Mouse (Mus musculus): ENCODE results near the gene Cdc27. TPM values are rescaled to one million over a fixed set of nuclear protein-coding genes. Genes with fewer than 3 reads are reported as not detected.

Cdc27 gene
- polyA plus RNA-seq, 1 experiment = 29.5 TPM

DNA sequence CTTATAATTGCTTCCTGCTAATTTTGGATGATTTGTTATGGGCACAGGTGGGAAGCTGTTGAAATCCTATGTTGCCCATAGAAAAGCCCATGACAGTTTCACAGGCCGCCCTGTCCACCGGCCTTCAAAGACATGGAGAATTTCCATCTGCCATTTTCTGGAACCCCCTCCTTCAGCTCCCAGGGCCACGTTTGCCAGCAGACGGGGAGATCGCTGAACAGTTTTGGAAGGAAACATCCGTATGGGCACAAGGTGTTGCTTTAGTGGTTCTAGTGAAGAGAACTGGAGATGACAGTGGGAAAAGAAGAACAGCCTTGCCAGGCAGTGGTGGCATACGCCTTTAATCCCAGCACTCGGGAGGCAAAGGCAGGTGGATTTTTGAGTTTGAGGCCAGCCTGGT lies 68.4 kb downstream of the Cdc27 start:
- no peaks in the 10 kb centered on the region for H3K27me3 ChIP-seq (ENCODE audit: control insufficient read depth, insufficient read depth, low read length)
- no peaks in the 10 kb centered on the region for H3K36me3 ChIP-seq (ENCODE audit: control insufficient read depth, insufficient read depth, low read length)
- no peak overlapping the region for H3K27ac ChIP-seq (ENCODE audit: control insufficient read depth, insufficient read depth, low read depth, low read length)
- no peak for TF ChIP-seq CTCF (IDR thresholded peaks at IDR 0.05; ENCODE audit: control insufficient read depth, insufficient read depth, insufficient replicate concordance, low read depth, low read length)
- no peak for TF ChIP-seq POLR2A (IDR thresholded peaks at IDR 0.05; ENCODE audit: control insufficient read depth, low read depth, low read length)
- H3K4me3 ChIP-seq (ENCODE audit: control insufficient read depth, low read depth, low read length) = no peak overlapping the region
- H3K4me1 ChIP-seq (ENCODE audit: control insufficient read depth, insufficient read depth, low read length) = no peaks in the 10 kb centered on the region

DNA sequence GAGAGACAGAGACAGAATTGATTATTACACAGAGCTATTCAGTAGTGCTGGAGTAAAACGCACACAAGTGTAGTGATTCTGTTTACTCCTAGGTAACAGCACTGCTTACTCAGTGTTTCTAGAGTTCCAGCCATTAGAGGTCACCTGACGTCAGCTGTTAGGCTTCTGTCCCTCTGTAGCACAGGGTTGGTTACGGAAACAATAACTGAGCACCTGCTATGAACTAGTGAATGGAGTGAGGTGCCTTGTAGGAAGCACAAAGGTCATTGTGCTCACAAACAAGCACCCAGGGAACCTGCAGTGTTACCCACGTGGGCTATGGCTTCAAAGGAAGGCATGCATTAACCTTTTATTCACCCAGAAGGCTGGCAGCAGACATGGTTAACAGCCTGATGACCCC lies 70.9 kb downstream of the Cdc27 start:
- H3K27me3 ChIP-seq (ENCODE audit: control insufficient read depth, insufficient read depth, low read length) = no peaks in the 10 kb centered on the region
- TF ChIP-seq CTCF (IDR thresholded peaks at IDR 0.05; ENCODE audit: control insufficient read depth, insufficient read depth, insufficient replicate concordance, low read depth, low read length) (no peak), POLR2A (IDR thresholded peaks at IDR 0.05; ENCODE audit: control insufficient read depth, low read depth, low read length) (no peak)
- H3K4me3 ChIP-seq (ENCODE audit: control insufficient read depth, low read depth, low read length) = no peak overlapping the region
- no peak overlapping the region for H3K27ac ChIP-seq (ENCODE audit: control insufficient read depth, insufficient read depth, low read depth, low read length)
- no peaks in the 10 kb centered on the region for H3K36me3 ChIP-seq (ENCODE audit: control insufficient read depth, insufficient read depth, low read length)
- no peaks in the 10 kb centered on the region for H3K4me1 ChIP-seq (ENCODE audit: control insufficient read depth, insufficient read depth, low read length)

DNA sequence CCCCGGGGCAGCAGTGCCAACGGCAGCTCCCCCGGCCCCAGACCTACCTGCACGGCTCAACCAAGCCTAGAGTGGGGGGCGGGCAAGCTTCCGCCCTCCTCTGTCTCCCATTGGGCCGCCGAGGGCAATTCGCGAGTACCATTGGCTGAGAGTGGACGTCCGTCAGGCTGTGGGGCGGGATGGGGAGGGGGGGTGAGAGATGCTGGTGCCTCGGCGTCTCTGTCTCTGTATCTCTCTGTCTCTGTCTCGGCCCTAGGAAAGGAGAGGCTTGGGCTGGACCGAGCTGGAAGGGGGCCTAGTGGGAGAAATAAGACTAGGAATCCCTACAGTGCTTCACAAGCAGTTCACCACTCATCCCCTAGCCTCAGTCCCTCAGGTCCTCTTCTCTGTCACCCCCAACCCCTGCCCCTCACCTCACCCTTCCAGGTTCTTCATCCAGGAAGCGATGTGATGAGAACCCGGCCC lies 81.0 kb downstream of the Cdc27 start:
- Histone ChIP-seq H3K27ac (ENCODE audit: control insufficient read depth, insufficient read depth, low read depth, low read length) (peak overlapping the region; percentile 95), H3K4me1 (ENCODE audit: control insufficient read depth, insufficient read depth, low read length) (no peaks in the 10 kb centered on the region; the same call in 1 of the 2 replicates)
- TF ChIP-seq CTCF (IDR thresholded peaks at IDR 0.05; ENCODE audit: control insufficient read depth, insufficient read depth, insufficient replicate concordance, low read depth, low read length) (0 out of 2 replicates have a peak, but pooled peaks have one; percentile 9), POLR2A (IDR thresholded peaks at IDR 0.05; ENCODE audit: control insufficient read depth, low read depth, low read length) (peak; percentile 74)

GRCm38 (mm10) chr11:104468751-104469268 lies 81.6 kb downstream of the Cdc27 start, which contains the start of gene Kansl1:
Gene Kansl1, minus strand, starts transcription at chr11:104468861.
- Histone ChIP-seq H3K4me3 (ENCODE audit: control insufficient read depth, low read depth, low read length) (peak within 1 kb of the TSS; percentile 92), H3K27ac (ENCODE audit: control insufficient read depth, insufficient read depth, low read depth, low read length) (peak within 1 kb of the TSS; percentile 95), H3K36me3 (ENCODE audit: control insufficient read depth, insufficient read depth, low read length) (peaks cover 4% of the 10 kb centered on the region), H3K27me3 (ENCODE audit: control insufficient read depth, insufficient read depth, low read length) (no peaks in the 10 kb centered on the region), H3K4me1 (ENCODE audit: control insufficient read depth, insufficient read depth, low read length) (no peaks in the 10 kb centered on the region; the same call in 1 of the 2 replicates)
- TF ChIP-seq CTCF (IDR thresholded peaks at IDR 0.05; ENCODE audit: control insufficient read depth, insufficient read depth, insufficient replicate concordance, low read depth, low read length) (no peak), POLR2A (IDR thresholded peaks at IDR 0.05; ENCODE audit: control insufficient read depth, low read depth, low read length) (no peak; the same call in 1 of the 2 replicates)

More for the DNA sequence above, 81.0 kb downstream of the Cdc27 start:
- Histone ChIP-seq H3K27me3 (ENCODE audit: control insufficient read depth, insufficient read depth, low read length) (no peaks in the 10 kb centered on the region), H3K4me3 (ENCODE audit: control insufficient read depth, low read depth, low read length) (peak overlapping the region; percentile 92), H3K36me3 (ENCODE audit: control insufficient read depth, insufficient read depth, low read length) (peaks cover 3% of the 10 kb centered on the region)

DNA sequence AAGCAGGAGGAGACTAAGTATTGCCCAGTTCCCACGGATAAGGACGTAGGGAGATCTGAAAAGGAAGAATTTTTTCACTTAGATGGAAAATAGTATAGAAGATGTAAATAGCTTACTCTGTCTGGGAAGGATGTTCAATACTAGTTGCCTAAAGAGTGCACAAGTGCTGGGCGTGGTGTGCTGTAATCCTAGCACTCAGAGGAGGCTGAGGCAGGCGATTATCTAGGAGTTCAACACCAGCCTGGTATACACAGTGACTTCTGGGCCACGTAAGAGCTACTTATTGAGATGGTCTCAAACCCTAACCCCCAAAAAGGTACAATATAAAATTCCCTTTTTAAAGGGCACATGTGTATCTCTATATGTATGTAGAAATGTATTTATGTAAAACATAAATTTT lies 82.7 kb downstream of the Cdc27 start:
- H3K4me3 ChIP-seq (ENCODE audit: control insufficient read depth, low read depth, low read length) = peak overlapping the region; percentile 58
- H3K36me3 ChIP-seq (ENCODE audit: control insufficient read depth, insufficient read depth, low read length) = peaks cover 4% of the 10 kb centered on the region
- no peak overlapping the region for H3K27ac ChIP-seq (ENCODE audit: control insufficient read depth, insufficient read depth, low read depth, low read length)
- no peaks in the 10 kb centered on the region for H3K27me3 ChIP-seq (ENCODE audit: control insufficient read depth, insufficient read depth, low read length)
- H3K4me1 ChIP-seq (ENCODE audit: control insufficient read depth, insufficient read depth, low read length) = no peaks in the 10 kb centered on the region; the same call in 1 of the 2 replicates
- TF ChIP-seq POLR2A (IDR thresholded peaks at IDR 0.05; ENCODE audit: control insufficient read depth, low read depth, low read length) (no peak), CTCF (IDR thresholded peaks at IDR 0.05; ENCODE audit: control insufficient read depth, insufficient read depth, insufficient replicate concordance, low read depth, low read length) (no peak)

- H3K4me3 ChIP-seq (ENCODE audit: control insufficient read depth, low read depth, low read length) = no peak overlapping the region
- TF ChIP-seq POLR2A (IDR thresholded peaks at IDR 0.05; ENCODE audit: control insufficient read depth, low read depth, low read length) = no peak
- TF ChIP-seq CTCF (IDR thresholded peaks at IDR 0.05; ENCODE audit: control insufficient read depth, insufficient read depth, insufficient replicate concordance, low read depth, low read length) = no peak
- H3K36me3 ChIP-seq (ENCODE audit: control insufficient read depth, insufficient read depth, low read length) = peaks cover 2% of the 10 kb centered on the region
- H3K4me1 ChIP-seq (ENCODE audit: control insufficient read depth, insufficient read depth, low read length) = no peaks in the 10 kb centered on the region; the same call in 1 of the 2 replicates
- no peak overlapping the region for H3K27ac ChIP-seq (ENCODE audit: control insufficient read depth, insufficient read depth, low read depth, low read length)
- H3K27me3 ChIP-seq (ENCODE audit: control insufficient read depth, insufficient read depth, low read length) = no peaks in the 10 kb centered on the region
These were observed 88.9 kb downstream of the Cdc27 start for GRCm38 (mm10) chr11:104461551-104461950.

GRCm38 (mm10) chr11:104459671-104460070 lies 90.7 kb downstream of the Cdc27 start:
- no peak overlapping the region for H3K27ac ChIP-seq (ENCODE audit: control insufficient read depth, insufficient read depth, low read depth, low read length)
- TF ChIP-seq CTCF (IDR thresholded peaks at IDR 0.05; ENCODE audit: control insufficient read depth, insufficient read depth, insufficient replicate concordance, low read depth, low read length) = no peak
- TF ChIP-seq POLR2A (IDR thresholded peaks at IDR 0.05; ENCODE audit: control insufficient read depth, low read depth, low read length) = no peak
- H3K4me1 ChIP-seq (ENCODE audit: control insufficient read depth, insufficient read depth, low read length) = no peaks in the 10 kb centered on the region; the same call in 1 of the 2 replicates
- peaks cover 1% of the 10 kb centered on the region; the same call in 1 of the 2 replicates for H3K36me3 ChIP-seq (ENCODE audit: control insufficient read depth, insufficient read depth, low read length)
- no peak overlapping the region for H3K4me3 ChIP-seq (ENCODE audit: control insufficient read depth, low read depth, low read length)
- no peaks in the 10 kb centered on the region for H3K27me3 ChIP-seq (ENCODE audit: control insufficient read depth, insufficient read depth, low read length)

Measured in testis, adult 2 months (tissue).